Mouse (Mus musculus) lung, postnatal 14 days (tissue): ENCODE measurements around the gene Mrvi1.

Source experiments
- DNase-seq: peaks from one replicate; pipeline ENCODE4 v3.0.0; 2021

Gene Mrvi1

DNA sequence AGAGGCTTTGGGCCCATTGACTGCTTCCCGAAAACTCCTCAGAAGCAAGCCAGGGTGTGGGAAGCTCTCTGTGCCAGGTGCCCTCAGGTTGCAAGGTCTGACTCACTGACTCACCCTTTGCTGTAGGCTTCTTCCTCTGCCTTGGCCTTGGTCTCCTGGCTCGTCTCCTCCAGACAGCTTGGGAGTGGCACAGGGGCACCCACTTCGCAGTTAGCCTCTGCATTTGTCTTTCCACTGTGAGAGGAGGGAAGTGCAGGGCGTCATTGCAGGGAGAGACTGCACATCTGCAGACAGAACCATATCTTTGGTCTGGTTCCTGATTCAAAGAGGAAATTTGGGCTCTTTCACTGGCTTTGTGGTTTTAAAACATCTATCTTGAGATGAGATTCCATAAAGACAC is 104.2 kb downstream of the Mrvi1 start:
- no peak for DNase-seq

DNA sequence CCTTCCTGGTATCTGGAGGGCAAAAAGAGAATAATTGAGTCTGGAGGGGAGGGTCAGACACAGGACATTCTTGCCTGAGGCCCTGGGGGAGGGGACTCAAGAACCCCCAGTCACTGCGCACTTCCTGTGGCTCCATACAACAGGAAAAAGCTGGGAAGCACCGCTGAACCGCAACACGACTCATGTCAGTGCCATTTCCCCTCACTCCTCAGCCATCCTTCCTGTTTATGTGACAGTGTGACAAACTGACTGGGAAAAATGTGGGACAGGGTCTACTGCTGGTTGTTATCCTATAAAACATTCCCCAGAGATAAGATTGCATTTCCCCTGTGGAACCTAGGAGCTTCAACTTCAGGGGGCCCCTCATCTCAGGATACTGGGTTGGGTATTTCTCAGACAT is 105.3 kb downstream of the Mrvi1 start:
- peak; percentile 53 for DNase-seq

DNA sequence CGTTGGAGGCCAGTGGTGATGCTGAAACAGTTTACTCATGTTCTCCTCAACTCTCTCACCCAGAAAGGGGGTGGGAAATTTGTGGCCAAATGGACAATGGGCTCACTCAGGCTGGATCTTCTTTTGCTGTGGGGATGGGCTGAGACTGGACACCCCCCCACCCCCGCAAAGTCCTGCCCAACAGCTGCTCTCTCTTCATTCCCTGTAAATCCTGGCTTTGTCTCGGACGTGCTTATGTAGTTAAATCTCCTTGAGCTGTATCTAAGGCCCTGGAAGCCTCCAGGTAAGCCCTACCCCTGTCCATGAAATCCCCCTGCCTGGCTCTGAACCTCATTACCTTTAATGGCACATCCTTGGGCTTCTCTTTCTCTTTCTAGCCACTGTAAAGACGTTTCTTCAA is 113.5 kb downstream of the Mrvi1 start:
- DNase-seq, result no peak

DNA sequence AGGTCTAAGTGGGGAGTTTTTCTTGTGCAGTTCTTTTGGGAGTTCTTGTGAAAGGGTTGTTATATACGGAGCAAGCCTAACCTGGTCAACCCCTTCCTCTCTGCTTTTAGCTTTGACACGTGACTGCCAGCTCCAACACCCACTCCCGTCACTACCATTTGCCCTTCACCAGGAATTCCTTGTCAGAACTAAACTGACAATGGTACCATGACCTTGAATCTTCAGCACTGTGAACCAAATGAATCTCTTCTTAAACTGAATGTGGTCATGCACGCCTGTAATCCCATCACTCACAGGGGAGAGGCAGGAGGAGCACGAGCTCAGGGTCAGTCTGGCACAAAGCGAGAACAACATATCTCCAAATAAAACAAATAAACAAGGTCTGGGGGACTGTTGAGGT is 115.1 kb downstream of the Mrvi1 start:
- no peak for DNase-seq

DNA sequence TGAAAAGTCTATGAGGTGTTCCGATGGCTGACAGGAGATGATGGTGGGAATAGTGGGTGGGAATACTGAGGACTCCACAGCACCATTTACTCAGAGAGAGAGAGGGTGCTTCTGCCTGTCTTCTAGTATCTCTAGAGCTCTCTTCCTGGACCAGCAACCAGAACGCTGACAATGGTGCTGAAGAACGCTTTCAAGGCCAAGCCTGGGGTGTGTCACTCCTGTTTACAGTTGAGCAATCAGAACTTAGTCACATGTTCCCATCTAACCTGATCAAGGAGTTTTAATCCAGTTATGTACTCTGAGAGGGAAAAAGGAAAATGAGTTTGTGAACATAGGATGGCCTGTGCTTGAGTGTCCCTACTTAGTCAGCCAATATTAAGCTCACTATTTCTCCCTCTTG is 116.2 kb downstream of the Mrvi1 start:
- DNase-seq, result no peak

DNA sequence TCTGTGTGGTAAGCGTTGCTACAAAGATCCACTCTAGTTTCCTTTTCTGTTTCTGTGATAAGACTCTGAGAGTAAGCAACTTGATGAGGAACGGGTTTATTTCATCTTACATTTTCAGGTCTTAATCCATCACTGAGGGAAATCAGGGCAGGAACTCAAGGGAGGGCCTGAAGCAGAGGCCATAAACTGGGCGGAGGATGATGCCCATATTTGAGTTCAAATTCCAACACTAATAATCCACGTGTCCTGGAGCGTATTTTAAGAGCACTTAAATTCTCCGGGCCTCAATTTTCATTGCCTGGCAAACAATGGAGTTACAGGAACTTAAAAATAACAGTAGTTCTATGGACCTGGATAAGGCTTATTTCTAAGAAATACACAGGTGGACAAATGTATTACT is 116.7 kb downstream of the Mrvi1 start:
- DNase-seq, result no peak

DNA sequence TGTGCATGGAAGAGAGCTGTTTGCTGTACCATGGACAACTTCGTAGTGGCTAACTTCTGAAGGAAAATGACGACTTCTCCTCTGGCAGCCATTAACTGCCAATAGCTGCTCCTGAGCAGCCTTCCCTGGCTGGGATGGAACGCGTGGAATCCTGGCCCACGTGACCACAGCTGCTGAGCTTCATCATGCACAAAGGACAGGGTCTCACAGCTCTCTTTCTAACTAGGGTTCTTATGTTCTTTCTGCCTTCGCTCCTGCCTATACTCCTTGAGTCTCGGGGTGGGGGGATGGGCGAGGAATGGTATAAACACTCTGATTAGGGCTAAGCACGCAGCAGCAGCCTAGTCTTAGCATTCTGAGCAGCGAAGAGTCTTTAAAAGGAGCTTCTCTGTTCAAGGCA is 117.2 kb downstream of the Mrvi1 start:
- DNase-seq, result peak; percentile 38

DNA sequence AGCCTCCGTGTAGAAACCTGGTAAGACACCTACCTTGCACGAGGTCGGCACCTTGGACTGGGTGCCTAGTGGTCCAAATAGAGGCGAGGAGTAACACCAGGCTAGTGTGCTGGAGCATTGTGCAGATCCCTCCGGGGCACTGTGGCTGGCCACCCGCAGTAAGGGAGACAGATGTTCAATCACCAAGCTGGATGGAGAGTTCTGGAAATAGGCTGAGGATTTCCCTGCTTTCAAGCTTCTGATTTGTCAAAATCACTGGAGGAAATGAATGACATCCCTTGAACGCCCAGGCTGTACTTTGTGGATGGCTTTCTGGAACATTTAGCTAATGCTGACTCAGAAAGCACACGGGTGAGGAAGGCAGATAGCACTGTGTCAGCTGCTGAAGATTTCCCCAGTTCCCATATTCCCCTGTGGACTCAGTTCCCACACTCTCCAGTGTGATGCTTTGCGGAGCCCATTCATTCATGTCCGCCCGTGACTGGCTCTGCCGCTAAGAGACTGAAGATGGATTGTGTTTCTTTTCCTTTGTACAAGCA is 119.4 kb downstream of the Mrvi1 start, which contains the start of gene Lyve1:
Gene Lyve1, minus strand, starts transcription at position 489 of the 539 bp plus-strand sequence.
- DNase-seq, result peak; percentile 37

DNA sequence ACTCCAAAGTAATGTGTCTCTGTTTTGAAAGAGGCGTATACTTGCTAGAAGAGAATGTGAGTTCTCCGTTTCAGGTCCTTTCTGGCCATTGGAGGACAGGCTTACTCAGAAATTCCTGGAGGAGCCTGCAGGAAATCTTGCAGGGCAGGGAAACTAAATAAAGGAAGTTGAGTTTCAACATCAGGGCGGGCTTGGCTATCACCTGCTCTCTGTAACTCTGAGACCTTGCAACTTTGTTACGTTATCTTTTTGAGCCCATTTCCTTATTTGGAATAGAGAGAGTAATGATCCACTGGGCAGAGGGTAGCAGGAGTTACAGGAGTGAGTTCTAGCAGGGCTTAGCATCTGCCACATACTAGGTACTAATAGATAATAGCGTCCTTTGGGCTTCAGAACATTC is 122.1 kb downstream of the Mrvi1 start:
- peak; percentile 54 for DNase-seq

DNA sequence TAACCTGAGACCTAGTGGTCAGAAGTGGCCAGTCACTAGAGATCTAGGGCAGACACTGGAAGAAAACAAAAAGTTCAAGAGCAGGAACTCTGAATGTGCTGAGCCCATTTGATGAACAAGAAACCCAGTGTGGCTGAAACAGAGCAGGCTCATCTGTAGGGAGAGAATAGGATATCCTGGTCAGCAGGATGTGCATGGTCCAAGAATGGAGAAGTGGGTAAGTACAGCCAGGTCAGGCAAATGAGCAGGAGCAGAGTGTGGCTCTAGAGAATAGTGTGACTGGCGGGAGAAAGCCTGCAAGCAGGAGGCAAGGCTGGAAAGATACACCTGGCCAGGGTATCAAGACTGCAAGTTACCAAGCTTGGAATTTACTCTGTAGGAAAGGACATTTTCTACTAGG is 126.7 kb downstream of the Mrvi1 start:
- no peak for DNase-seq

DNA sequence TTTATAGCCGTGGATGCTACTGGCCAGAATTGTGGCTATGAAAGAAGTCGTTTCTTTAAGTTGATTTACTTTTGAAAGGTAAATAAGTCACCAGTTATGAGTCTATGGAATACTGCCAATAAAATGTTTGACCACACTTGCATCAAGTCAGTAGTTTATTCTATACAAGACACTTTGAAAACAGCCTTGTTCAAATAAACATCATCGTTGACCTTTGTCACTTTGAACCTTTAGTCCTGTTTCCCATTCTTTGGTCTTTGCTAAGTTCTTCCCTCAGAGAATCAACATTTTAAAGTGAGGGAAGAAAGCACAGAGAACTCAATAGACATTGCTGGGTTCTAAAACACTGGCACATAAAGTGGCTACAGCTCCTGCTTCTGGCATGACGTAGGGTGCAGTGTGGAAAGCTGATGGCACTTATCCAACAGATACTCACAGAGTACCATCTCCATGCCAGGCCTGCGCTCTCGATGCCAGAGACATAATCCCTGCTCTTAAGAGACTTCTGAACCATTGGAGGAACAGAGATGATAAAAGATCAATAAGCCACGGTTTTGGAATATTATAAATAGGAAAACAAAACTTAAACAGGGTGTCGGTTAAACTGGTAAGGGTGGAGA is 127.2 kb downstream of the Mrvi1 start:
- no peak for DNase-seq

DNA sequence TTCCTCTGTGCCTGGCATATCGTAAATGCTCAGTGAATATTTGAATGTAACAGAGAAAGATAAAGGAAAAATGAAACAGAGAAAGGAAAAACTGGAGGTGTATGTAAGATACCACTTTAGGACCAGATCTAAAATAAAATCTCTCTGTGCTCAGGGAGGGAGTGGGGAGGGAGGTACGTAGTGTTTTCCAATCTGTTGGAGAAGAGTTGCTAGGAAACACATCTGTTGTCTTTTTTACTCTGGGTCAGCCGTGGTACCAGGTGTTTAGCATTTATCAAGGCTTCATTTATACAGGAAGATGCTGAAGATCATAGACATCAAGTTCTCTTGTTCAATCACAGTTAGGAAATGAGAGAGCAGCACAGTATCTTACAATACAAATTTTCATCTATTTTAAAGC is 127.7 kb downstream of the Mrvi1 start:
- no peak for DNase-seq

DNA sequence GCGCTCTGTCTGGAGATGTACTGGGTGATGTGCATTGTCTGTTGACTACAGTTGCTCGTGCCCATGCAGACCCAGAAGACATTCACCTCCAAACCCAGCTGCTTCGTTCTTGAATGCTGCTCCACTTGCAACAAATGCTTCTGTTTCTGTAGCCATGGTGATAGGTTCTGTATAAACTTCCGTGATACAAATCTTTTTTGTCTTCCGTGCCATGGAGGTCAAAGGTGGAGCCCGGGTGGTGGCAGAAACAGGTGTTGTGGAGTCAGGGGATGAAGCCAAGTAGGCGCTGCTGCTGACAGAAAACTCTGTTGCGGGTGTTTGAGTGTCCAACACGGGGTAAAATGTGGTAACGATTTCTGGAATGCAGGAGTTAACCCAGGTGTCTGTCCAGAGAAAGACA is 128.7 kb downstream of the Mrvi1 start:
- DNase-seq, result peak; percentile 37

DNA sequence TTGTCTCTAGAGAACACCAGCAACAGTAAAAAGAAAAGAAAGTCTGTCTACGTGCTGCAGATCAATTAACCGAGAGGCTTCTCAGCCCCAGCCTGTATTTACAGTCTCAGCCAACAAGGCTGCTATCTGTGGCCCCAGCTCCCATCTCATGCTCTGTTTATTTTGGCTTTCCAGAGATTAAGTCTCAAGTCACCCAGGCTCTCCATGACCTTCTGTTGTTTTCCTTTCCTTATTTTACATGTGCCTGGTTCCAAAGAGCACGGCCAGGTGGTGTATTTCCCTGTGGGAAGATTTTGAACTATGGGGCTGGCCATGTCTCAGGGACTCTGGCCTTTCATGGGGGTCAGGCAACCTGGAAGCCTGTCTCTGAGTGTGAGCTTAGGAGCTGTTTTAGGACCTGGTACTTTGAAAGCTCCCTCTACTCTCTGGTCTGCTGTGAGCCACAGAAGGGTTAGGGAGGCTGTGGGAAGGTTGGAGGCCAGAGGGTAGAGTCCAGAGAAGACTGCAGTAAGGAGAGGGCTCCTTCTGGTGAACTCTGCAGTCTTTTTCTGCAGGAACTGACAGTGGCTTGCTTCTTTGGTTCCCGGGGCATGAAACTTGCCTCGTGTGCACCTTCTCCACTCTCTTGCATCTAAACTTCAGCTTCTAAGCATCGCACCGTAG is 130.6 kb downstream of the Mrvi1 start:
- DNase-seq, result no peak

DNA sequence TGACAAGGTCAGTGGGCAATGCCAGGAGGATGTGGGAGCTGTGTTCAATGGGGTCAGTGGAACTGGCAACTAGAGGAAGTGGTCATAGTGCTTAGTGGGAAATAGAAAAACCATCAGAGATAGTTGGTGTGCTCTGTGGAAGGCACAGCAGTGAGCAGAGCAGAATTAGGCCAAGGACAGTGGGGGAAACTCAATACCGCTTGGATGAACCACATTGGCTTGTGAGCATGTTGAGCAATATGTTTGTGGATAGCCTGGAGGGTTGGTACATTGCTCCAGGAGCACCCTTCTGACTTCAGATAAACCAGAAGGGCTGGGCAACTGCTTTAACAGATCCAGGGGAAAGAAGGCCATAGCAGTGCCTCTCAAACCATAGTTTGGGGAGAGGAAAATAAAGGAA is 133.9 kb downstream of the Mrvi1 start:
- DNase-seq, result no peak

DNA sequence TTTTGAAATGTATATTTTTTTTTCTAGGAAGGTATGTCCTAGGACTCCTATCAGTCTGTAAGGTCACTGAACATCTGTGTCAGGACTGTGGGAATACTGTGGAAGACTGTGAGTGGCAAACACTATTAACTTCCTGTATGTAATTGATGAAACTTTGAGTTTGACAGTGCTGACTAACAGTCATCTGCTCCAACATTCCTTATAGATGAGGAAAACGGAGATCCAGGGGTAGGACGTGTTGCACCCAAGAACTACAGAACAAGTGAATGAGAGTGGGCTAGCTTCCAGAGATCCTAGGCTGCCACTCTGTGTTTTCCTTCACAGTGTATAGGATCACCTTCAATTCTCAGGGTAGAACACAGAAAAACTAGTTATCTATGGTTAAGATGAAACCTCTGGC is 134.9 kb downstream of the Mrvi1 start:
- no peak for DNase-seq

DNA sequence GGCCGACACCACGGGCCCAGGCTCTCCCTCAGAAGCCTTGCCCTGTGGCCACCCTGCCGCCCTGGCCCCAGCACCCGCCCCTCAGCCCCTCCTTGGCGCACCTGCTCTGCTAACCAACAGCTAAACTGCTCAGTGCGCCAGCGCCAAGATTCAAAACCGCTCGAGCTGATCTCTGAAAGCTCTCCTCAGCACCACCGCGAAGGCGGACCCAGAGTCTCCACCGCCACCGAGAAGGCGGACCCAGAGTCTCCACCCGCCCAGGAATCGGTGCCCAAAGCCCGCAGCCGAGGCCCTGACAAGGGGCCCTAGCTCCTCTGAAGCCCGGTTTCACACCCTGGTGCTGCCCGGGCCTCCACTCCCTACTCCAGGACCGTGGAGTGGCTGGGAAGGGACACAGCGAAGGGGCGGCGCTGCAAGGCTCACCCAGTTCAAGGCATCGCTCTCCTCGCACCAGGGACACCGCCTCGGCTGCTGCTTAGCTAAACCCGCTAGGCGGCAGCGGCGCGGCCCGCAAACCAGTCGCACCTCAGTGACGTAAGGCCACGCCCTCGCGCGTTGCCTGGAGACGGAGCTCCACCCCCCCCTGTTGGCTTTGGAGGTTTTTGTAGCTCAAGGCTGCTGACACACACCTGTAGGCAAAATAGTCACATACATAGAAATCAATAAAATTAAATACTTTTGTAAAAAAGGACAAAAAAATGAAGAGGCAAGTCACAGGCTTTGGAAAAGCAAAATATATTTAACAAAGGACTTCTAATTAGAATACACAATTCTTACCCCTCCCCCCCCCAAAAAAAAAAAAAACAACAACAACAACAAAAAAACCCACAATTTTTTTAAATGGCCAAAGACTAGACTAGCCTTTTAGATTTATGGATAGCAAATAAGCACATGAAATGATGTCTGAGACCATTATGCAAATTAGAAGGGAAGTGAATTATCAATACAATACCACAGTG is 138.1 kb downstream of the Mrvi1 start, which contains the start of gene Rnf141:
Gene Rnf141, minus strand, starts transcription at position 542 of the 959 bp plus-strand sequence.
- DNase-seq, result peak; percentile 94

DNA sequence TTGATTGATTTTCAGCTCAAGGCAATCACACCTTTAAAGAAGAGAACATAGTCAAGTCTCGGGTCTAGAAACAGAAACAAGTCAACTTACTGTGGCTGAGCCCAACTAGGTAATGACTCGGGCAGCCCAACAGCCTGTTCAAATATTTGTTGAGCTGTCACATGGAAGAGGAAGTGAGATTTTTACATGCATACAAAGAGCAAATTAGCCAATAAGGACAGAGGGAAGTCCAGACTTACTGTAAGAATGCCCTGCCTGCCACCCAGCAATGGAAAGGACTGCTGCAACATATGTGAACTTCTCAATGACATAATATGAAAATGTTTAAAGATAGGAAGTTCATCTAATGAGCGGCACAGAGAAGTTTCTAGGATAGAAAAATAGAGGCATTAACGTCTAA is 141.9 kb downstream of the Mrvi1 start:
- DNase-seq, result no peak

DNA sequence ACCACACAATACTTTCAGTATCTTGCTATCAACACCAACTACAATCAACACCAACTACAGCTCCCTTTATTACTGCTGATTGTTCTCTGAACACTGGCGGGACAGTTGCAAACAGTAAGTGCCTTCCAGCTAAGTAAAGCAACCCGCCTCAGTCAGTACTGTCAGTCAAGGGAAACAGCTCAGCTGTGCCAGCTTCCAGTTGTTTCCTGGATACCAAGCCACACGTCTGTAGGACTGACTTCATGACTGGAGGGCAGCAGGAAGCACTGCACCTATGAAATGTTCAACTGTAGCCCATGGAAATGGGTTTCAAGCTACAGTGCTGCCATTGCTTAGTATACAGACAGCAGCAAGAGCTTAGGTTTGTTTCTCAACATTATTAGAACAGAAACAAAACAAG is 147.7 kb downstream of the Mrvi1 start:
- no peak for DNase-seq

DNA sequence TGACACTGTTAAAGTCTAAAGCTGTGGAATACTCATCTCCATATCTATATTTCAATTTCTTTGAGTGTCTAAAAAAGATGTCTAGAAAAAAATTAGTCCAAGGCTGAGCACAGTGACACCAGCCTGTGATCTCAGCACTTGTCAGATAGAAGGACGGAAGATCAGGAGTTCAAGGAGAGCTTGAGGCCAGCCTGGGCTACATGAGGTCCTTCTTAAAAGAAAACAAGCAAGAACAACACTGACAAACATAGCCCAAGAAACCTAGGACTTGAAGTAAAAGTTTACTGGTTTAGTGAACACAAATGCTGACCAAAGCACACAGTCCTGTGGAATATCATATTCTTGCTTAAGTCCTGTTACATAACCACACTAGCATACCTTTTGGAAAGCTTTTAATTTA is 148.2 kb downstream of the Mrvi1 start:
- no peak for DNase-seq

DNA sequence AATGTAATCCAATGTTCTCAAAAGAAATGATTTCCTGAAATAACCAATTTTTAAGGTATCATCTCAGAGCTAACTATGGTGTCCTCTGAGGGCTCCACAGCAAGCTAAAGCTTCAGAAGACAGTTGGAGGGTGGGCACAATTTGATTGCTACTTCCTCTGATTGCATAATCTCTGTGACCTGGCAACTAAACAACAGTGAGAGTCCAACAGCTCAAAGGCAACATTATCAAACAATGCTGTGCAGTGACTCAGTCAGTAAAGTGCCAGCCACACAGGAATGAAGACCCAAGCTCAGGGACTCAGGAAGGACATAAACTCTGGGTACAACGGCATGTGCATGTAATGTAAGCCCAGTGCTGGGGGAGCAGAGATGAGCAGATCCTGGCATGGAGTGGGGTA is 149.2 kb downstream of the Mrvi1 start:
- DNase-seq, result no peak

DNA sequence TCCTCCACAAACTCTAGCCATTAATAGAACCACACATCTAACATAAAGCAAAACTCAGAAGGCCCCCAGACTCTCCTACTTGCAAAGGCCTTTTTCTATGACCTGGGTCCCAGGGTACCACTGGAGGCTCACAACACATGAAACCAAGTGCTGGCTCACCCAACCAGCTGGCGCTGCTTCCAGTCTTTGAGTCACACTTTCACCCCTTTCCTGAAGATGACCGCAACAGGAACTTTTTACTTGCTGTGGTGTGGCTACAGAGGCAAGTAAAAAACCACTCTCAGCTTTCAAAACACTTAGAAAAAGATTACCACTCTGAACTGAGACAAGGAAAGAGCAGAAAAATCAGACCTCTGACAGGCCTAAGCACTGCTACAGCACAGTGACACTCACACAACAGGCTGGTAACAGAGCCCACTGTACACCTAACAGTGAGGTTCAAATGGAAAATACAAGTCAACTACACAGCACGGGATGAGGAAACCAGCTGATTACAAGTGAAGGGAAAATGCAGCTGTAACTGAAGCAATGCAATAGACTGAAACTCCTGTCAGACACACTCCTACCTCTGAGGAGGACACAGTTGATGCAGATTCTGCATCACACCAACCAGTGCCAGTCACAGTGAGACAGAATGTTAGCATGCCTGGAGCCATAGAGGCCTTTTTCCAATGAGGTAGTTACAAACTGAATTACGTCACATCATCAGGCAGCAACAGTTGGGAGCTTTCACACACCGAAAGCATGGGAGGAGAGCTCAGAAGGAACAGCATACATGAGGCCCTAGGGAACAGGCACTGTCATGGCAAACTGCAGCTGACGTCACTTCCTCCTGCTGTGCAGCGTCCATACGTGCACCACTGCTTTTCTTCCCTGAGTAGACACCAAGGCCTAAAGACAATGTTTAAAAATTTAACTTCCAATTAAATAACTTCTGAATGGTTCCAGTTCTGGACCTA is 158.0 kb downstream of the Mrvi1 start:
- no peak for DNase-seq
